8 mouse cellular contexts compared by ENCODE assay signal in the genomic region with DNA sequence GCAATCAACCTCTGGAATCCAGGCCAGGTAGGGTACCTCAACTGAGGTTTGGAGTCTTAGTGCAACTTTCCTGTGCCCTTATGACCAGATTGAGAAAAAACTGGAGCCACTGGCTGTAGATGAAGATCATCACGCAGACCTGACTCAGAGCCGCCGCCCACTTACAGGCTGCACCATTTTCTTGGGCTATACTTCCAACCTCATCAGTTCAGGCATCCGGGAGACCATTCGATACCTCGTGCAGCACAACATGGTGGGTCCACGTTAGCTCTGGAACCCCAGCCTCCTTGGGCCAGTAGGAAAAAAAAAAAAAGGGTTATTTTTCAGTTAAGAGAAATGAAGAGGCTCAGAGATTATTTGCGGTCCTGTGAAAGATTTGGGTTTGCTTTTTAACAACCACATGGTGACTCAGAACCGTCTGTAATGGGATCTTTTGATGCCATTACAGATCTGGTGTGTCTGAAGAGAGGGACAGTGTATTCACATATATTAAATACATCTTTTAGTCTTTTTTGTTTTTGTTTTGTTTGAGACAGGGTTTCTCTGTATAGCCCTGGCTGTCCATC. TPM values are rescaled to one million over a fixed set of nuclear protein-coding genes. Genes with fewer than 3 reads are reported as not detected.
DNase-seq lines count a peak whose midpoint lies in the region; ATAC-seq and TF ChIP-seq lines count a peak whose summit lies in the region.

No protein-coding gene starts in this region.

- TF ChIP-seq CTCF in lung, embryonic 14.5 days (IDR thresholded peaks at IDR 0.05; ENCODE audit: low read depth), result no peak
- TF ChIP-seq CTCF in hindbrain, postnatal 0 days (IDR thresholded peaks at IDR 0.05; ENCODE audit: low read depth), result no peak

- 30% methylated on average over 9 of the region's 9 CpGs for WGBS in lung, embryonic 14.5 days
- 45% methylated on average over 9 of the region's 9 CpGs for WGBS in embryonic facial prominence, embryonic 10.5 days
- WGBS in hindbrain, postnatal 0 days, result 38% methylated on average over 9 of the region's 9 CpGs
- 38% methylated on average over 9 of the region's 9 CpGs for WGBS in neural tube, embryonic 12.5 days

- H3K27me3 ChIP-seq in lung, embryonic 14.5 days (ENCODE audit: insufficient read depth, low read length), result no peaks in the 10 kb centered on the region
- H3K27me3 ChIP-seq in embryonic facial prominence, embryonic 10.5 days (replicated peaks; ENCODE audit: low read depth, poor library complexity, severe bottlenecking), result no peaks in the 10 kb centered on the region
- H3K27me3 ChIP-seq in hindbrain, postnatal 0 days (ENCODE audit: insufficient read depth, low read length), result no peaks in the 10 kb centered on the region
- no peaks in the 10 kb centered on the region for H3K27me3 ChIP-seq in neural tube, embryonic 12.5 days (replicated peaks)

- H3K9me3 ChIP-seq in lung, embryonic 14.5 days (ENCODE audit: low read depth, low read length), result no peaks in the 10 kb centered on the region
- no peaks in the 10 kb centered on the region for H3K9me3 ChIP-seq in embryonic facial prominence, embryonic 10.5 days
- no peaks in the 10 kb centered on the region for H3K9me3 ChIP-seq in hindbrain, postnatal 0 days (ENCODE audit: low read length)
- no peaks in the 10 kb centered on the region for H3K9me3 ChIP-seq in neural tube, embryonic 12.5 days

- H3K4me1 ChIP-seq in lung, embryonic 14.5 days (ENCODE audit: insufficient read depth), result peaks cover 6% of the 10 kb centered on the region; the same call in 1 of the 2 replicates
- peaks cover 23% of the 10 kb centered on the region for H3K4me1 ChIP-seq in embryonic facial prominence, embryonic 10.5 days
- 0 out of 2 replicates have a peak, but pooled peaks cover 6% of the 10 kb centered on the region for H3K4me1 ChIP-seq in hindbrain, postnatal 0 days (ENCODE audit: insufficient read depth, low read length)
- peaks cover 18% of the 10 kb centered on the region for H3K4me1 ChIP-seq in neural tube, embryonic 12.5 days

- peaks cover 39% of the 10 kb centered on the region for H3K36me3 ChIP-seq in lung, embryonic 14.5 days (ENCODE audit: insufficient read depth)
- peaks cover 51% of the 10 kb centered on the region for H3K36me3 ChIP-seq in embryonic facial prominence, embryonic 10.5 days (replicated peaks)
- peaks cover 26% of the 10 kb centered on the region for H3K36me3 ChIP-seq in hindbrain, postnatal 0 days (ENCODE audit: insufficient read depth, low read length)
- H3K36me3 ChIP-seq in neural tube, embryonic 12.5 days, result peaks cover 37% of the 10 kb centered on the region

- H3K4me2 ChIP-seq in lung, embryonic 14.5 days, result peak overlapping the region; percentile 81
- H3K4me2 ChIP-seq in hindbrain, postnatal 0 days (ENCODE audit: low read depth, low read length), result peak overlapping the region; percentile 85
- peak overlapping the region; percentile 70 for H3K4me2 ChIP-seq in neural tube, embryonic 12.5 days (replicated peaks)

- H3K9ac ChIP-seq in lung, embryonic 14.5 days, result peak overlapping the region; percentile 74
- peak overlapping the region; percentile 88 for H3K9ac ChIP-seq in hindbrain, postnatal 0 days (replicated peaks; ENCODE audit: low read length)
- H3K9ac ChIP-seq in neural tube, embryonic 12.5 days, result peak overlapping the region; percentile 79

- DNase-seq in lung, embryonic 14.5 days, result no peak
- no peak for DNase-seq in lung, postnatal 14 days
- DNase-seq in embryonic facial prominence, embryonic 10.5 days (ENCODE audit: low spot score), result no peak
- DNase-seq in hindbrain, postnatal 0 days (ENCODE audit: low spot score), result no peak
- no peak for DNase-seq in spleen, adult 12 weeks (ENCODE audit: low spot score)
- no peak for DNase-seq in gastrocnemius, postnatal 4 days (ENCODE audit: low spot score in 2 of 2)
- DNase-seq in frontal cortex, postnatal 25 days (ENCODE audit: low spot score in 2 of 2), result no peak

- ATAC-seq in lung, embryonic 14.5 days (ENCODE audit: insufficient read depth), result 0 out of 2 replicates have a peak, but pooled peaks have one; percentile 20
- no peak for ATAC-seq in hindbrain, postnatal 0 days
- ATAC-seq in neural tube, embryonic 12.5 days (ENCODE audit: low FRiP score, low read depth), result no peak

- peak overlapping the region; percentile 95; the same call in 1 of the 2 replicates for H3K27ac ChIP-seq in lung, embryonic 14.5 days (ENCODE audit: low read depth)
- H3K27ac ChIP-seq in embryonic facial prominence, embryonic 10.5 days (replicated peaks), result peak overlapping the region; percentile 97
- peak overlapping the region; percentile 94 for H3K27ac ChIP-seq in hindbrain, postnatal 0 days
- H3K27ac ChIP-seq in neural tube, embryonic 12.5 days, result no peak overlapping the region

- peak overlapping the region; percentile 71 for H3K4me3 ChIP-seq in lung, embryonic 14.5 days (ENCODE audit: low read depth, low read length)
- H3K4me3 ChIP-seq in embryonic facial prominence, embryonic 10.5 days, result peak overlapping the region; percentile 94
- peak overlapping the region; percentile 91 for H3K4me3 ChIP-seq in hindbrain, postnatal 0 days (ENCODE audit: low read length)
- peak overlapping the region; percentile 90 for H3K4me3 ChIP-seq in neural tube, embryonic 12.5 days

RNA-seq across cellular contexts. Expression of gene Dhps, which starts 0.9 kb away (rescaled TPM):
- polyA plus RNA-seq in lung, embryonic 14.5 days (2014; fragmentation: Nextera tagmentation; extraction: Ambion mirVana), result 60.3 and 61.5 TPM in 2 replicates
- 70.5 and 74.5 TPM in 2 replicates for polyA plus RNA-seq in embryonic facial prominence, embryonic 10.5 days (2016; fragmentation: Nextera tagmentation; extraction: Ambion mirVana)
- total RNA-seq in hindbrain, postnatal 0 days (2014; rRNA removed), result 77.5 and 103 TPM in 2 replicates
- 118 and 123 TPM in 2 replicates for polyA plus RNA-seq in hindbrain, postnatal 0 days (2015; fragmentation: Nextera tagmentation; extraction: Ambion mirVana)
- polyA plus RNA-seq in neural tube, embryonic 12.5 days (2016; fragmentation: Nextera tagmentation; extraction: Ambion mirVana), result 76.3 and 87.4 TPM in 2 replicates
- total RNA-seq in gastrocnemius, postnatal 4 days (2021), result 10 to 100 TPM; 28.7 to 29.4 TPM

RNA-seq across cellular contexts. Expression of gene Gm5741, which starts 4.7 kb away (rescaled TPM):
- polyA plus RNA-seq in lung, embryonic 14.5 days (2014; fragmentation: Nextera tagmentation; extraction: Ambion mirVana), result 0.72 TPM in 1 of 2 replicates, not detected in the other
- not detected in 2 replicates for polyA plus RNA-seq in embryonic facial prominence, embryonic 10.5 days (2016; fragmentation: Nextera tagmentation; extraction: Ambion mirVana)
- total RNA-seq in hindbrain, postnatal 0 days (2014; rRNA removed), result not detected in 2 replicates
- polyA plus RNA-seq in hindbrain, postnatal 0 days (2015; fragmentation: Nextera tagmentation; extraction: Ambion mirVana), result 0.71 and 0.76 TPM in 2 replicates
- polyA plus RNA-seq in neural tube, embryonic 12.5 days (2016; fragmentation: Nextera tagmentation; extraction: Ambion mirVana), result not detected in 2 replicates
- not detected for total RNA-seq in gastrocnemius, postnatal 4 days (2021)

RNA-seq across cellular contexts. Expression of gene Wdr83os, which starts 8.1 kb away (rescaled TPM):
- 155 and 158 TPM in 2 replicates for polyA plus RNA-seq in lung, embryonic 14.5 days (2014; fragmentation: Nextera tagmentation; extraction: Ambion mirVana)
- 126 and 127 TPM in 2 replicates for polyA plus RNA-seq in embryonic facial prominence, embryonic 10.5 days (2016; fragmentation: Nextera tagmentation; extraction: Ambion mirVana)
- 109 and 123 TPM in 2 replicates for total RNA-seq in hindbrain, postnatal 0 days (2014; rRNA removed)
- 129 and 131 TPM in 2 replicates for polyA plus RNA-seq in hindbrain, postnatal 0 days (2015; fragmentation: Nextera tagmentation; extraction: Ambion mirVana)
- polyA plus RNA-seq in neural tube, embryonic 12.5 days (2016; fragmentation: Nextera tagmentation; extraction: Ambion mirVana), result 104 and 111 TPM in 2 replicates
- 10 to 100 TPM; 46.0 to 49.7 TPM for total RNA-seq in gastrocnemius, postnatal 4 days (2021)

RNA-seq across cellular contexts. Expression of gene Wdr83, which starts 8.7 kb away (rescaled TPM):
- 42.9 and 45.3 TPM in 2 replicates for polyA plus RNA-seq in lung, embryonic 14.5 days (2014; fragmentation: Nextera tagmentation; extraction: Ambion mirVana)
- polyA plus RNA-seq in embryonic facial prominence, embryonic 10.5 days (2016; fragmentation: Nextera tagmentation; extraction: Ambion mirVana), result 64.3 and 65.8 TPM in 2 replicates
- 21.4 TPM in 2 replicates for total RNA-seq in hindbrain, postnatal 0 days (2014; rRNA removed)
- polyA plus RNA-seq in hindbrain, postnatal 0 days (2015; fragmentation: Nextera tagmentation; extraction: Ambion mirVana), result 38.6 and 38.9 TPM in 2 replicates
- polyA plus RNA-seq in neural tube, embryonic 12.5 days (2016; fragmentation: Nextera tagmentation; extraction: Ambion mirVana), result 54.6 and 57.9 TPM in 2 replicates
- 10 to 100 TPM; 17.5 to 18.4 TPM for total RNA-seq in gastrocnemius, postnatal 4 days (2021)

RNA-seq across cellular contexts. Expression of gene Man2b1, which starts 10.6 kb away (rescaled TPM):
- polyA plus RNA-seq in lung, embryonic 14.5 days (2014; fragmentation: Nextera tagmentation; extraction: Ambion mirVana), result 32.7 and 33.9 TPM in 2 replicates
- 26.1 and 27.2 TPM in 2 replicates for polyA plus RNA-seq in embryonic facial prominence, embryonic 10.5 days (2016; fragmentation: Nextera tagmentation; extraction: Ambion mirVana)
- total RNA-seq in hindbrain, postnatal 0 days (2014; rRNA removed), result 32.9 and 34.3 TPM in 2 replicates
- 22.5 TPM in 2 replicates for polyA plus RNA-seq in hindbrain, postnatal 0 days (2015; fragmentation: Nextera tagmentation; extraction: Ambion mirVana)
- 18.0 and 18.7 TPM in 2 replicates for polyA plus RNA-seq in neural tube, embryonic 12.5 days (2016; fragmentation: Nextera tagmentation; extraction: Ambion mirVana)
- 10 to 100 TPM; 28.0 to 30.2 TPM for total RNA-seq in gastrocnemius, postnatal 4 days (2021)
